Mouse (Mus musculus) testis, adult 2 months (tissue): ENCODE data around the gene Lmntd1.

ENCODE experiments used
- CTCF ChIP-seq: fragments of 200-500 bp; IDR thresholded peaks from 2 replicates; pipeline ENCODE4 v1.5.1; 2012; ENCODE audit warnings: low read depth, mild to moderate bottlenecking, inconsistent platforms, low read length, moderate library complexity; ENCODE audit not compliant: control insufficient read depth, insufficient read depth, insufficient replicate concordance
- POLR2A ChIP-seq: fragments of 200-500 bp; IDR thresholded peaks from 2 replicates; pipeline ENCODE4 v1.6.1; 2012; ENCODE audit warnings: low read depth, mild to moderate bottlenecking, inconsistent platforms, low read length, moderate library complexity; ENCODE audit not compliant: control insufficient read depth

DNA sequence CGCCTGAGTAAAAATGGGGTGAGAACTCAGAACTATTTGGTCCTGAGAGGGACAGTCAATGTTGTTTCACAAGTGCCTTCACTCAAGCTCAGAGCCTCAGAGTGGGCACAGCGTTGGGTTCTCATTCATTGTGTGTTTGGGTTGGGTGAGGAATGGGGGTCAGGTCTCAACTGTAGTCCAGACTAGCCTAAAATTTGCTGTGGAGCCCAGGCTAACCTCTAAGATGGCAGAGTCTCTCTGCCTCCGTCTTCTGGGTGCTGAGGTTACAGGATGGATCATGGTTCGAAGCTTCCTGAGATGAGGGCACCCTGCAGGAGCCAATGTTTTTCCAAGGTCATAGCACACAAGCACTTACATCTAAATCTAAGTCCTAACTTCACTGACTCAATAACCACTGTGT is 37.4 kb downstream of the Lmntd1 start:
- TF ChIP-seq CTCF (no peak), POLR2A (no peak)
